Mouse (Mus musculus): ENCODE data around the gene Slc7a7.

Gene Slc7a7

GRCm38 (mm10) chr14:54417623-54418081 is at the start of gene Slc7a7:
Gene Slc7a7, minus strand, starts transcription at chr14:54417780.
- in situ Hi-C loops (cut with MboI, MseI), result no loop called here

- in situ Hi-C loops (cut with MboI, MseI), result loop anchor here (5.0 kb wide), 1 partner anchor 38 kb away; no protein-coding TSS in a partner anchor
Measured at GRCm38 (mm10) chr14:54464293-54465005, 46.9 kb upstream of the Slc7a7 start.

GRCm38 (mm10) chr14:54463959-54464292 is 46.3 kb upstream of the Slc7a7 start, which contains the start of gene Lrp10:
Gene Lrp10, plus strand, starts transcription at chr14:54464137.
- in situ Hi-C loops (cut with MboI, MseI), result no loop called here

- in situ Hi-C loops (cut with MboI, MseI), result no loop called here
Measured at GRCm38 (mm10) chr14:54463108-54463958, 45.8 kb upstream of the Slc7a7 start.

- in situ Hi-C loops (cut with MboI, MseI), result no loop called here
Measured at GRCm38 (mm10) chr14:54462146-54462545, 44.6 kb upstream of the Slc7a7 start.

GRCm38 (mm10) chr14:54457907-54458569 is 40.5 kb upstream of the Slc7a7 start:
- in situ Hi-C loops (cut with MboI, MseI), result no loop called here

- in situ Hi-C loops (cut with MboI, MseI), result no loop called here
Measured at GRCm38 (mm10) chr14:54454669-54455528, 37.3 kb upstream of the Slc7a7 start.

GRCm38 (mm10) chr14:54453566-54453965 is 36.0 kb upstream of the Slc7a7 start:
- in situ Hi-C loops (cut with MboI, MseI), result no loop called here

GRCm38 (mm10) chr14:54445476-54445875 is 27.9 kb upstream of the Slc7a7 start:
- in situ Hi-C loops (cut with MboI, MseI), result no loop called here

- in situ Hi-C loops (cut with MboI, MseI), result no loop called here
Measured at GRCm38 (mm10) chr14:54443712-54444618, 26.4 kb upstream of the Slc7a7 start.

- in situ Hi-C loops (cut with MboI, MseI), result no loop called here
Measured at GRCm38 (mm10) chr14:54443196-54443595, 25.6 kb upstream of the Slc7a7 start.

- in situ Hi-C loops (cut with MboI, MseI), result no loop called here
Measured at GRCm38 (mm10) chr14:54442548-54442947, 25.0 kb upstream of the Slc7a7 start.

- in situ Hi-C loops (cut with MboI, MseI), result no loop called here
Measured at GRCm38 (mm10) chr14:54441365-54441764, 23.8 kb upstream of the Slc7a7 start.

- in situ Hi-C loops (cut with MboI, MseI), result no loop called here
Measured at GRCm38 (mm10) chr14:54440538-54440937, 23.0 kb upstream of the Slc7a7 start.

GRCm38 (mm10) chr14:54439610-54440009 is 22.0 kb upstream of the Slc7a7 start:
- in situ Hi-C loops (cut with MboI, MseI), result no loop called here

GRCm38 (mm10) chr14:54439155-54439554 is 21.6 kb upstream of the Slc7a7 start:
- in situ Hi-C loops (cut with MboI, MseI), result no loop called here

- in situ Hi-C loops (cut with MboI, MseI), result no loop called here
Measured at GRCm38 (mm10) chr14:54435194-54435918, 17.8 kb upstream of the Slc7a7 start.

- in situ Hi-C loops (cut with MboI, MseI), result no loop called here
Measured at GRCm38 (mm10) chr14:54433941-54434531, 16.5 kb upstream of the Slc7a7 start.
